Mouse (Mus musculus) forebrain, embryonic 11.5 days (tissue): Measurements from ENCODE around the gene Specc1. TPM values are rescaled to one million over a fixed set of nuclear protein-coding genes. Genes with fewer than 3 reads are reported as not detected.
A peak's percentile ranks its signal among the peaks of the same experiment; 100 is the strongest.
"Not testable (repeated sequence)": the region's sequence is repeated elsewhere in the genome, so short reads cannot be mapped to it uniquely, and the experiment has no call there.

ENCODE experiments used
- ATAC-seq: fragments of 200-750 bp; cut with Nextera tagmentation; replicated peaks from 2 replicates; pipeline ENCODE4 v1.8.0; 2017; ENCODE audit warnings: moderate TSS enrichment; ENCODE audit not compliant: low FRiP score
- DNase-seq: peaks from one replicate; pipeline ENCODE4 v3.0.0-alpha.2; 2017; ENCODE audit warnings: low spot score
- H3K27ac ChIP-seq: fragments of 300-500 bp; sonication (generic); 2 replicates; pipeline ENCODE4 v1.5.1; 2014; ENCODE audit warnings: low read depth, low read length
- H3K27me3 ChIP-seq: fragments of 300-500 bp; sonication (generic); 2 replicates; pipeline ENCODE4 v1.6.1; 2014; ENCODE audit warnings: mild to moderate bottlenecking, low read length, mixed read lengths; ENCODE audit not compliant: control insufficient read depth, insufficient read depth
- H3K36me3 ChIP-seq: fragments of 300-500 bp; sonication (generic); 2 replicates; pipeline ENCODE4 v1.6.1; 2014; ENCODE audit warnings: mild to moderate bottlenecking, low read length, moderate library complexity, mixed read lengths; ENCODE audit not compliant: control insufficient read depth, insufficient read depth
- H3K4me1 ChIP-seq: fragments of 300-500 bp; sonication (generic); replicated peaks from 2 replicates; pipeline ENCODE4 v1.6.1; 2014; ENCODE audit warnings: low read length, mixed read lengths; ENCODE audit not compliant: control insufficient read depth, insufficient read depth
- H3K4me2 ChIP-seq: fragments of 300-500 bp; sonication (generic); 2 replicates; pipeline ENCODE4 v1.6.1; 2014; ENCODE audit warnings: low read depth, mild to moderate bottlenecking, low read length, moderate library complexity, mixed read lengths; ENCODE audit not compliant: severe bottlenecking
- H3K4me3 ChIP-seq: fragments of 300-500 bp; sonication (generic); 2 replicates; pipeline ENCODE4 v1.5.1; 2014; ENCODE audit warnings: low read depth, low read length
- H3K9ac ChIP-seq: fragments of 300-500 bp; sonication (generic); 2 replicates; pipeline ENCODE4 v1.6.1; 2014; ENCODE audit warnings: low read length
- H3K9me3 ChIP-seq: fragments of 300-500 bp; sonication (generic); 2 replicates; pipeline ENCODE4 v1.6.1; 2016; ENCODE audit warnings: low read length, mixed read lengths; ENCODE audit not compliant: control insufficient read depth
- WGBS: fragments of 180-500 bp; shearing (Covaris S2); extraction: QIAGEN DNeasy Blood & Tissue Kit; methylation state at CpG from one replicate; pipeline ENCODE4 v1.1.7; 2014; 5-methylcytosine and 5-hydroxymethylcytosine counted together
- polyA plus RNA-seq: library from polyadenylated mRNA; unstranded; fragments of >200 nt; fragmentation: Nextera tagmentation; extraction: Ambion mirVana; gene quantifications from 2 replicates; pipeline ENCODE4 v1.2.1, GENCODE M21; 2014

Gene Specc1
- polyA plus RNA-seq, 1 experiment from 2014 or later = 20.2 TPM

- Histone ChIP-seq H3K9ac (no peak overlapping the region), H3K9me3 (no peaks in the 10 kb centered on the region), H3K4me1 (no peaks in the 10 kb centered on the region), H3K27me3 (no peaks in the 10 kb centered on the region), H3K4me3 (no peak overlapping the region), H3K4me2 (no peak overlapping the region), H3K36me3 (no peaks in the 10 kb centered on the region), H3K27ac (no peak overlapping the region)
- ATAC-seq (no peak), DNase-seq (no peak)
- 92% methylated on average over 2 of the region's 2 CpGs for WGBS
Observed at GRCm38 (mm10) chr11:61942903-61943302, 13.7 kb upstream of the Specc1 start.

- Histone ChIP-seq H3K9ac (no peak overlapping the region), H3K36me3 (no peaks in the 10 kb centered on the region), H3K4me2 (no peak overlapping the region), H3K4me3 (no peak overlapping the region), H3K27me3 (no peaks in the 10 kb centered on the region), H3K9me3 (no peaks in the 10 kb centered on the region), H3K27ac (no peak overlapping the region), H3K4me1 (no peaks in the 10 kb centered on the region)
- WGBS = 81% methylated on average over 9 of the region's 9 CpGs
- ATAC-seq (no peak), DNase-seq (no peak)
Observed at GRCm38 (mm10) chr11:61944417-61944816, 12.1 kb upstream of the Specc1 start.

GRCm38 (mm10) chr11:61946608-61947007 is 10.0 kb upstream of the Specc1 start:
- Histone ChIP-seq H3K4me3 (no peak overlapping the region), H3K4me2 (no peak overlapping the region), H3K27me3 (no peaks in the 10 kb centered on the region), H3K9me3 (no peaks in the 10 kb centered on the region), H3K9ac (no peak overlapping the region), H3K36me3 (no peaks in the 10 kb centered on the region), H3K4me1 (no peaks in the 10 kb centered on the region), H3K27ac (no peak overlapping the region)
- 95% methylated on average over 4 of the region's 4 CpGs for WGBS
- DNase-seq (no peak), ATAC-seq (no peak)

- Histone ChIP-seq H3K9me3 (no peaks in the 10 kb centered on the region), H3K4me3 (no peak overlapping the region), H3K27ac (no peak overlapping the region), H3K36me3 (no peaks in the 10 kb centered on the region), H3K4me1 (no peaks in the 10 kb centered on the region), H3K4me2 (no peak overlapping the region), H3K9ac (no peak overlapping the region), H3K27me3 (no peaks in the 10 kb centered on the region)
- ATAC-seq = no peak
- peak; percentile 76 for DNase-seq
- 6% methylated on average over 3 of the region's 3 CpGs for whole genome bisulfite sequencing
Observed at GRCm38 (mm10) chr11:61949315-61949714, 7.2 kb upstream of the Specc1 start.

GRCm38 (mm10) chr11:61950632-61951031 is 5.9 kb upstream of the Specc1 start:
- no peak overlapping the region for H3K27ac ChIP-seq
- 18% methylated on average over 10 of the region's 10 CpGs for WGBS
- no peak for ATAC-seq
- H3K4me1 ChIP-seq = no peaks in the 10 kb centered on the region
- DNase-seq = peak; percentile 90
- no peaks in the 10 kb centered on the region for H3K9me3 ChIP-seq
- no peaks in the 10 kb centered on the region for H3K36me3 ChIP-seq
- no peaks in the 10 kb centered on the region for H3K27me3 ChIP-seq
- H3K4me2 ChIP-seq = no peak overlapping the region
- H3K9ac ChIP-seq = no peak overlapping the region
- no peak overlapping the region for H3K4me3 ChIP-seq

GRCm38 (mm10) chr11:61955136-61955535 is 1.4 kb upstream of the Specc1 start:
- ATAC-seq (no peak), DNase-seq (peak; percentile 24)
- no peaks in the 10 kb centered on the region for H3K36me3 ChIP-seq
- no peak overlapping the region for H3K9ac ChIP-seq
- peaks cover 8% of the 10 kb centered on the region for H3K27me3 ChIP-seq
- H3K27ac ChIP-seq = no peak overlapping the region
- H3K4me2 ChIP-seq = no peak overlapping the region
- 89% methylated on average over 6 of the region's 6 CpGs for WGBS
- no peaks in the 10 kb centered on the region for H3K9me3 ChIP-seq
- no peak overlapping the region for H3K4me3 ChIP-seq
- no peaks in the 10 kb centered on the region for H3K4me1 ChIP-seq

- ATAC-seq (peak; percentile 12; the same call in 1 of the 2 replicates), DNase-seq (peak; percentile 44)
- H3K9me3 ChIP-seq = no peaks in the 10 kb centered on the region
- H3K9ac ChIP-seq = no peak overlapping the region
- WGBS = 80% methylated on average over 6 of the region's 6 CpGs
- H3K36me3 ChIP-seq = no peaks in the 10 kb centered on the region
- no peak overlapping the region for H3K4me3 ChIP-seq
- no peak overlapping the region for H3K27ac ChIP-seq
- peak overlapping the region; percentile 100; the same call in 1 of the 2 replicates for H3K4me2 ChIP-seq
- peaks cover 8% of the 10 kb centered on the region for H3K27me3 ChIP-seq
- no peaks in the 10 kb centered on the region for H3K4me1 ChIP-seq
Observed at GRCm38 (mm10) chr11:61955951-61956350, 612 bp upstream of the Specc1 start.

- Histone ChIP-seq H3K9me3 (no peaks in the 10 kb centered on the region), H3K9ac (peak overlapping the region; percentile 55), H3K4me1 (no peaks in the 10 kb centered on the region), H3K36me3 (no peaks in the 10 kb centered on the region), H3K4me3 (peak overlapping the region; percentile 63), H3K27ac (no peak overlapping the region), H3K27me3 (peaks cover 8% of the 10 kb centered on the region), H3K4me2 (peak overlapping the region; percentile 100)
- WGBS = 3% methylated on average over 25 of the region's 25 CpGs
- DNase-seq (no peak), ATAC-seq (no peak)
Observed at GRCm38 (mm10) chr11:61957296-61957813, 792 bp downstream of the Specc1 start.

GRCm38 (mm10) chr11:61958706-61959105 is 2.1 kb downstream of the Specc1 start:
- not testable (repeated sequence) for H3K27ac ChIP-seq, H3K4me2 ChIP-seq, ATAC-seq, DNase-seq, H3K9ac ChIP-seq, H3K27me3 ChIP-seq, H3K4me1 ChIP-seq, H3K4me3 ChIP-seq, H3K9me3 ChIP-seq, H3K36me3 ChIP-seq
- 56% methylated on average over 6 of the region's 6 CpGs for WGBS
